In the genomic region with DNA sequence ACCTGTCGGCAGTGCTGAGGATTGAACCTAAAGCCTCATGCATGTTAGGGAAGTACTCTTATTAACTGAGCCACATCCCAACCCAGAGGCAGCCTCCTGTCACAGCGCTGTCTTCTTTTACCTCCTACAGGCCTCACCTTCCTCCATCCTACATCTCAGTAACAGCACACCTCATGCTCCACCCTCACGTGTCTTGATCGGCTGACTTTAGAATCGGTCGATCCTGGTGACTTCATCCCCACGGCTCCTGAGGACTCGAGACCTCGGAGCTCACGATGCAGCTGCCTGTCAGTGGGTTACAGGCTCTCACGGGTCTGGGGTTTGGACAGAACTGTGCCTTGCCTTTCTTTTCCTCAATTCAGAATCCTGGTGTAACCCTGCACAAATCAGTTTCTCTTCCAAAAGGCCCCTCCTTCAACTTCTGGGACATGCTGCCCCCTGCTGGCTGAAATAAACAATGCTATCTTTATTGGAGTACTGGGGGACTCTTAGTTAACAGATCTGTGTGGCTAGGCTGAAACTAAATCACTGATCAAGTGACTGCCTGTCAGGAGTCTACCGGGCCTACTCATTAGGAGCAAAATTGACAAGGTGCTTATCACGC, we compare ENCODE assay signal across 8 mouse cellular contexts. TPM values are rescaled to one million over a fixed set of nuclear protein-coding genes. Genes with fewer than 3 reads are reported as not detected.
DNase-seq lines count a peak whose midpoint lies in the region; ATAC-seq and TF ChIP-seq lines count a peak whose summit lies in the region.

No protein-coding gene starts in this region.

- H3K27ac ChIP-seq in left cerebral cortex, adult 2 months = no peak overlapping the region

- intact Hi-C loops in left cerebral cortex, adult 2 months (cut with DNase I) = loop anchor here (1.0 to 10.0 kb wide), 6 partner anchors 89 to 401 kb away; no protein-coding TSS in a partner anchor

- TF ChIP-seq CTCF in left cerebral cortex, adult 2 months (IDR thresholded peaks at IDR 0.05) = peak; percentile 87

- H3K4me3 ChIP-seq in left cerebral cortex, adult 2 months = peak overlapping the region; percentile 33

- DNase-seq in cerebellum, postnatal 10 days = peak; percentile 86 to 90
- peak; percentile 86 for DNase-seq in gastrocnemius, adult 18-20 months (ENCODE audit: low spot score)
- DNase-seq in induced T-regulatory cell, adult 2 months (ENCODE audit: low read depth) = peak; percentile 87
- peak; percentile 74 to 80 for DNase-seq in left cerebral cortex, adult 2 months (ENCODE audit: extremely low spot score in 1 of 2, low spot score in 2 of 2)
- peak; percentile 80 for DNase-seq in mesoderm, embryonic 11.5 days (ENCODE audit: low read depth, low spot score)
- peak; percentile 72 for DNase-seq in right cerebral cortex, postnatal 25 days

- peak; percentile 51 for ATAC-seq in activated CD4-positive, CD25-positive, alpha-beta regulatory T cell, adult 4 months
- ATAC-seq in erythroid progenitor cell, adult 5-6 weeks (replicated peaks; ENCODE audit: low FRiP score, poor library complexity, severe bottlenecking) = no peak

RNA-seq across cellular contexts. Expression of a gene that starts 41.7 kb away (rescaled TPM):
- 10 to 100 TPM; 33.9 to 58.8 TPM for polyA plus RNA-seq in activated CD4-positive, CD25-positive, alpha-beta regulatory T cell, adult 4 months (2017; shearing (Covaris generic))
- 10 to 100 TPM; 30.8 TPM for total RNA-seq in gastrocnemius, adult 18-20 months (2021)
- total RNA-seq in left cerebral cortex, adult 2 months (2021) = 10 to 100 TPM; 67.2 to 69.9 TPM
- total RNA-seq in erythroid progenitor cell, adult 5-6 weeks (2015; ENCODE audit: low replicate concordance) = 17.2 and 20.9 TPM in 2 replicates
- total RNA-seq in erythroid progenitor cell, adult 5-6 weeks (2017; ENCODE audit: low replicate concordance) = 8.1 and 11.9 TPM in 2 replicates
